Mouse (Mus musculus): ENCODE measurements around the gene Itih5. TPM values are rescaled to one million over a fixed set of nuclear protein-coding genes. Genes with fewer than 3 reads are reported as not detected.

Itih5 gene
- polyA plus RNA-seq, 1 experiment: 14.4 TPM

- no peak for DNase-seq (ENCODE audit: extremely low spot score in 1 of 2, low spot score in 1 of 2)
Measured at GRCm38 (mm10) chr2:10166635-10167034, 13.3 kb downstream of the Itih5 start.

GRCm38 (mm10) chr2:10167283-10167682 lies 13.9 kb downstream of the Itih5 start:
- no peak for DNase-seq (ENCODE audit: extremely low spot score in 1 of 2, low spot score in 1 of 2)

- no peak for DNase-seq (ENCODE audit: extremely low spot score in 1 of 2, low spot score in 1 of 2)
Measured at GRCm38 (mm10) chr2:10168016-10168415, 14.6 kb downstream of the Itih5 start.

DNA sequence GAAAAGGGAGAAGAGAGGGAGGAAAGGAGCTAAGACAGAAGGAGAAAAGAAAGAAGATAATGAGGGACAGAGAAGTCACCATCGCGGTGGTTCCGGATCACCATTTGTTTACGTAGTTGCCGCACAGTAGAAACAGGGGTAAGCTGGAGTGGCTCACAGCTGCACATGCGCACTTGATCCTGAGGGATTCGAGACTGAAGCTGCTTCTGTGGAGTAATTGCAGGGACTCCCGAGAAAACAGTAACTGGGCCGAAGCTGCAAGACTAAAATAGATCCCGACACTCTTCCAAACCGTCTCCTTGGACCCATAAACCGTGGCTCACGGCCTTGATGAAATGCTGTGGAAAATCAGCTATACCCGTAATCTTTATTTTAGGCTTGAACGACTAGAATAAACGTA lies 16.6 kb downstream of the Itih5 start:
- DNase-seq (ENCODE audit: extremely low spot score in 1 of 2, low spot score in 1 of 2): no peak

GRCm38 (mm10) chr2:10193553-10193952 lies 40.2 kb downstream of the Itih5 start:
- DNase-seq (ENCODE audit: extremely low spot score in 1 of 2, low spot score in 1 of 2): no peak

DNA sequence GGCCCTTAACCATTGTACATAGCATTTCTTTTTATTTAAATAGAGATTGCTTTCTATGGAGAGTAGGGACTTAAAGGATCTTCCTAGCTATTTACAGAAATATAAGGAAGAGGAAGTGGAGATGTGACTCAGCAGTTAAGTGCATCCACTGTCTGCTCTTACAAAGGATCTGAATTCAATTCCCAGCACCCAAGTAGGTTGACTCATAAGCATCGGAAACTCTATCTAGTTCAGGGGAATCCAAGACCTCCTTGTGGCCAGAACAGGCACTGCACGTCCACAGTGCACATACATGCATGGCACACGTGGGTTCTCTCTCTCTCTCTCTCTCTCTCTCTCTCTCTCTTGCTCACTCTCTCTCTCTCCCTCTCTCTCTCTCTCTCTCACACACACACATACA lies 41.8 kb downstream of the Itih5 start:
- no peak for DNase-seq (ENCODE audit: extremely low spot score in 1 of 2, low spot score in 1 of 2)

GRCm38 (mm10) chr2:10199326-10199725 lies 46.0 kb downstream of the Itih5 start:
- no peak for DNase-seq (ENCODE audit: extremely low spot score in 1 of 2, low spot score in 1 of 2)

- DNase-seq (ENCODE audit: extremely low spot score in 1 of 2, low spot score in 1 of 2): no peak
Measured at GRCm38 (mm10) chr2:10200736-10201285, 47.4 kb downstream of the Itih5 start.

GRCm38 (mm10) chr2:10204301-10204700 lies 50.9 kb downstream of the Itih5 start:
- no peak for DNase-seq (ENCODE audit: extremely low spot score in 1 of 2, low spot score in 1 of 2)

DNA sequence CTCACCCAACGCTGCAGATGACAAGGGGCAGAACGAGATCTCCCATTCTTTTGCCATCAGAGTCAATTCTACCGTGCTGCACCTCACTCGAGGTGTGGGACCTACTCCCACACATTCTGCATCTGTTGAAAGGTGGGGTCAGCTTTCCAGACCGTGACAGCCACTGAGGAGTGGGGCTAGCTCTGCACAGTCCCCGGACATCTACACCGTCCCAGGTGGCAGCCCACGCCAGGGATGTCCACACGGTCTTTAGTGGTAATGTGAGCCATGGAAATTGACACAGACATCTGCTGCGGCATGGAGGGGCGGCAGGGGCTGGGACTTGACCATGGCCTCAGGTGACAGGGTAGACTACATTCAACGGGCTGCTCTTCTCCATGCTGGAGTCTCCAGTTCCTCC lies 60.1 kb downstream of the Itih5 start:
- DNase-seq (ENCODE audit: extremely low spot score in 1 of 2, low spot score in 1 of 2): no peak

GRCm38 (mm10) chr2:10215876-10216565 lies 62.6 kb downstream of the Itih5 start:
- no peak for DNase-seq (ENCODE audit: extremely low spot score in 1 of 2, low spot score in 1 of 2)

DNA sequence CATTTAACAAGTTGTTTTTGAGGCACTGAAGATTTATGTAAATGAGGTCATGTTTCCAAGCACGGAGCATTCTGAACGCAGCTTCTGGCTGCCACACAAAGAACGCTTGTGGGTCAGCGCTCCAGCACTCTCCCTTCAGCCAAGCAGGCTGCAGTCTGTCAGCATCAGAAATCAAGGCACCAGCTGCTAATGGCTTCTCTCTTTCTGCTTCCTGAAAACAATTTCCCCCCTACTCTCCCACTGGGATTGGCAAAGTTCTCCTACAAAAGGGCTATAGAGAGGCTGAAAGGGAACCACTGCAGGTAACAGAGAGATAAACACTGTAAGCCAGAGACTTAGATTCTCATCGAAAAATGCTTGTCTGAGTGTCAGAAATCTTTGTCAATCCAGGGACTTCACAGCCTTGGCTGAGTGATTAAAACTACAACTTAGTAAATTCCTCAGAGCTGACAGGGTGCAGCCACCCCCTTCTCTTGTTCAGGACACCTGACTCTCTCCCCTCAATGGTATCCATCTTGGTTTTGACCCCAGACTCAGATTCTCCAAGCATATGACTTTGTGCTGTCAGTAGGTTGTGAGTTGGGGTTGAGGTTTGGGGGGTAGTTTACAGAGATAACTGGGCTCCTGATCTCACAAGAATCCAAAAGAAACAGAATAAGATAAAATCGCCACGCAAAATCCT lies 63.3 kb downstream of the Itih5 start:
- peak in 1 of 2 experiments; percentile 28 for DNase-seq (ENCODE audit: extremely low spot score in 1 of 2, low spot score in 1 of 2)

GRCm38 (mm10) chr2:10221862-10222261 lies 68.5 kb downstream of the Itih5 start:
- DNase-seq (ENCODE audit: extremely low spot score in 1 of 2, low spot score in 1 of 2): no peak

DNA sequence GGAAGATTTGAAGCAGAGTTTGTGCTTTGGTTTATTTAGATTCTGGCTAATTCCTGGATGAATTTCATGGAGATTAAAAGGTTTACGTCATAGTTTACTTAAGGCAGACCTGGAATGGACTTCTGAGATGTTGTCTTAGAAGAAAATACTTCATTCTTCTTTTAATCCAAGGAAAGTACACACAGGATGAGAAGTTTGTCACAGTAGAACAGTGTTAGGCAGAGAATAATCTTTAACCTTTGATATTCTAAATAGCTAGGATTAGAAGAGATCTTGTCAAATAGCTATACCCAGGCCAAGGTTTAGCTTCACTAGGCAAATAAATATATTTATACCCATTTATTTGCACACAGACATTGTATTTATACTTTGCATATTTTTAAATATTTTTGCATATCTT lies 73.5 kb downstream of the Itih5 start:
- DNase-seq (ENCODE audit: extremely low spot score in 1 of 2, low spot score in 1 of 2): no peak

DNA sequence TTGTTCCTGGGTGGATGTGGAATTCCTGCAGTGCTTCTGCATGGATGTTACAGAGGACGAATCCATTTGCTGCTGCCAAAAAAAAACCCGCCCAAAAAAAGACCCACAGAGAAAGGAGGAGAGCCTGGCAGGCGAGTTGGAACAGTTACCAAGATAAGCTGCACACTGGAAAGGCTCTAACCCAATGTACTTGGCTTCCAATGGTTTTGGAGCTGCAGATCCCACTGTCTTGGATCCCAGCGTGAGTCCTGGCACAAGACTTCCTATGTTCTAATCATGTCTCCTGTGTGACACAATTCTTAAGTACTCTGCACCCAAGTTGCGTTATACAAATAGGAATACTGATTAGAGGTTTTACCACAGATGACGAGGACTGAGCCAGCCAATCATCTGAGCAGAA lies 78.6 kb downstream of the Itih5 start:
- peak in 1 of 2 experiments; percentile 13 for DNase-seq (ENCODE audit: extremely low spot score in 1 of 2, low spot score in 1 of 2)

DNA sequence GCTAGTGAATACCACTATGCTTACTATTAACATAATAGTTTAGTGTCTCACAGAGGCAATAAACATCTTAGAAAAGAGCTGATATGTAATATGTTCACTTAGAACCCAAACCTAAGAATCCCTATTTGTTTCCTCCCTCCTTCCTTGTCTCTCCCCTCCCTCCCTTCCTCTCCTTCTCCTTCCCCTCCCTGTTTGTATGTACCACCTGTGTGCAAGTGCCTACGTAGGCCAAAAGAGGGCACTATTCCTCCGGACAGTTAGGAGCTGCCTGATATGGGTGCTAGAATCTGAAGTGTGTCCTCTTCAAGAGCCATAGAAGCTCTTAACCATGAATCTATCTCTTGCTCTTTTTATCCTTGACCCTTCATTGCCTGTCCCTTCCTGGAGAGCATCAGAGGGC lies 83.2 kb downstream of the Itih5 start:
- no peak for DNase-seq (ENCODE audit: extremely low spot score in 1 of 2, low spot score in 1 of 2)

- no peak for DNase-seq (ENCODE audit: extremely low spot score in 1 of 2, low spot score in 1 of 2)
Measured at GRCm38 (mm10) chr2:10242970-10243369, 89.6 kb downstream of the Itih5 start.

GRCm38 (mm10) chr2:10250441-10250840 lies 97.1 kb downstream of the Itih5 start:
- DNase-seq (ENCODE audit: extremely low spot score in 1 of 2, low spot score in 1 of 2): peak in 1 of 2 experiments; percentile 13

- no peak for DNase-seq (ENCODE audit: extremely low spot score in 1 of 2, low spot score in 1 of 2)
Measured at GRCm38 (mm10) chr2:10250926-10251325, 97.6 kb downstream of the Itih5 start.

DNA sequence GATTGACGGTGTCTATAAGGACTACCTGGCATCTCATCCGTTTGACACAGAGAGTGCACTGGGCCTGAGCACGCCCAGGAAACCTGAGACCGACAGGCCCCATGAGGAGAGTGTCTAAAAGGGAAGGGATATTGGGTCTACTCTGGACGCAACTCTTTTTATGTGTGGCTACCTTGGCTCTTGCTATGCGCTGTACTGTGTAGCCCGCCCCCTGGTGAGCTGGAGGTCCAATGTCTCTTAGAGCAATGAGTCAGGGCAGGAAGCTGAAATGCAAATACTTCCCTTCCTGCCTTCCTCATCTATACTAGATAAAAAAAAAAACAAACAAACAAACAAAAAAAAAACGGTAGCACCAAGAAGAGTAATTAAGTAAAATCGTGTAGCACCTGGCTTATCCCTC lies 98.1 kb downstream of the Itih5 start:
- DNase-seq (ENCODE audit: extremely low spot score in 1 of 2, low spot score in 1 of 2): no peak

DNA sequence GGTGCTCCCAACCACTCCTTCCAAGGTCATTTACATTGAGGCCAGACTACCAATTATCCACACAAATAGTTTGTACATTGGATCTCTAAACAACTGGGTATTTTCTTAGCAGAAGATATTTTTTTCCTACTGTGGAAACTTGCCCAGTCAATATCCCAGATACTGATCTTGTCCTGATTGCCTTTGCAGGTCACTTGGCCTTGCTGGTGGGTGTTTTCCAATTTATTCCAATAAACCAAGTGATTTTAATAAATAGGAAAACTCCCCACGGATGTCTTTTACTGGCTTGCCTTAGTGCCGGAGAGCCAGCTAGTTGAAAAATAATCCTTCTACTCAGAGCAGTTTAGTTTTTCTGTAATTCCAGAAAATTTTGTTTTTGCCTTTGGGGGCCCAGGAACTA lies 98.6 kb downstream of the Itih5 start:
- DNase-seq (ENCODE audit: extremely low spot score in 1 of 2, low spot score in 1 of 2): no peak

- no peak for DNase-seq (ENCODE audit: extremely low spot score in 1 of 2, low spot score in 1 of 2)
Measured at GRCm38 (mm10) chr2:10253351-10253750, 100.0 kb downstream of the Itih5 start.

All from frontal cortex, adult 2 months (tissue).